Mouse (Mus musculus): ENCODE measurements at regions not wholly inside any gene's neighbourhood (a gene's known extent, or its start where the extent isn't known, plus 50 kb on each side); places are given as distances from the start of the nearest gene placed in this dataset.
A peak's percentile ranks its signal among the peaks of the same experiment; 100 is the strongest.
"Not testable (repeated sequence)": the region's sequence is repeated elsewhere in the genome, so short reads cannot be mapped to it uniquely, and the experiment has no call there.

GRCm38 (mm10) chr8:26750120-26750519, 227.0 kb upstream of the Zfp703 start:
- DNase-seq (ENCODE audit: low spot score) = no peak

- DNase-seq (ENCODE audit: low spot score) = no peak
Measured at GRCm38 (mm10) chr8:26751651-26752050, 225.5 kb upstream of the Zfp703 start.

GRCm38 (mm10) chr8:26756452-26756851, 220.7 kb upstream of the Zfp703 start:
- no peak for DNase-seq (ENCODE audit: low spot score)

- DNase-seq (ENCODE audit: low spot score) = no peak
Measured at GRCm38 (mm10) chr8:26760726-26761125, 216.4 kb upstream of the Zfp703 start.

GRCm38 (mm10) chr8:26762942-26763778, 214.0 kb upstream of the Zfp703 start:
- DNase-seq (ENCODE audit: low spot score) = no peak

GRCm38 (mm10) chr8:26768474-26769229, 208.5 kb upstream of the Zfp703 start:
- DNase-seq (ENCODE audit: low spot score) = no peak

GRCm38 (mm10) chr8:26770424-26770886, 206.7 kb upstream of the Zfp703 start:
- no peak for DNase-seq (ENCODE audit: low spot score)

- no peak for DNase-seq (ENCODE audit: low spot score)
Measured at GRCm38 (mm10) chr8:26778917-26779537, 198.1 kb upstream of the Zfp703 start.

GRCm38 (mm10) chr8:26780515-26780914, 196.6 kb upstream of the Zfp703 start:
- no peak for DNase-seq (ENCODE audit: low spot score)

GRCm38 (mm10) chr8:26782936-26783335, 194.2 kb upstream of the Zfp703 start:
- DNase-seq (ENCODE audit: low spot score) = not testable (repeated sequence)

- no peak for DNase-seq (ENCODE audit: low spot score)
Measured at GRCm38 (mm10) chr8:26784381-26784780, 192.7 kb upstream of the Zfp703 start.

- no peak for DNase-seq (ENCODE audit: low spot score)
Measured at GRCm38 (mm10) chr8:26791795-26792194, 185.3 kb upstream of the Zfp703 start.

- DNase-seq (ENCODE audit: low spot score) = no peak
Measured at GRCm38 (mm10) chr8:26793606-26794292, 183.4 kb upstream of the Zfp703 start.

- DNase-seq (ENCODE audit: low spot score) = no peak
Measured at GRCm38 (mm10) chr8:26794411-26794810, 182.7 kb upstream of the Zfp703 start.

- DNase-seq (ENCODE audit: low spot score) = no peak
Measured at GRCm38 (mm10) chr8:26795616-26796015, 181.5 kb upstream of the Zfp703 start.

GRCm38 (mm10) chr8:26799814-26800213, 177.3 kb upstream of the Zfp703 start:
- DNase-seq (ENCODE audit: low spot score) = no peak

- peak; percentile 11 for DNase-seq (ENCODE audit: low spot score)
Measured at GRCm38 (mm10) chr8:26804089-26804488, 173.0 kb upstream of the Zfp703 start.

- peak; percentile 19 for DNase-seq (ENCODE audit: low spot score)
Measured at GRCm38 (mm10) chr8:26804901-26805341, 172.2 kb upstream of the Zfp703 start.

- no peak for DNase-seq (ENCODE audit: low spot score)
Measured at GRCm38 (mm10) chr8:26805371-26805821, 171.7 kb upstream of the Zfp703 start.

- no peak for DNase-seq (ENCODE audit: low spot score)
Measured at GRCm38 (mm10) chr8:26808111-26808651, 168.9 kb upstream of the Zfp703 start.

GRCm38 (mm10) chr8:26808771-26809170, 168.4 kb upstream of the Zfp703 start:
- DNase-seq (ENCODE audit: low spot score) = no peak

Measured in urinary bladder, adult 2 months (tissue).